Mouse (Mus musculus) ZHBTc4 (cell line): ENCODE measurements around the gene Plekhb2.
A peak's percentile ranks its signal among the peaks of the same experiment; 100 is the strongest.

Experiments used
- DNase-seq: peaks from one replicate; pipeline ENCODE4 v3.0.0-alpha.2; 2011; ENCODE audit warnings: low read depth, low spot score

The Plekhb2 gene

GRCm38 (mm10) chr1:34866815-34867573 is 17.2 kb downstream of the Plekhb2 start:
- peak; percentile 95 for DNase-seq

DNA sequence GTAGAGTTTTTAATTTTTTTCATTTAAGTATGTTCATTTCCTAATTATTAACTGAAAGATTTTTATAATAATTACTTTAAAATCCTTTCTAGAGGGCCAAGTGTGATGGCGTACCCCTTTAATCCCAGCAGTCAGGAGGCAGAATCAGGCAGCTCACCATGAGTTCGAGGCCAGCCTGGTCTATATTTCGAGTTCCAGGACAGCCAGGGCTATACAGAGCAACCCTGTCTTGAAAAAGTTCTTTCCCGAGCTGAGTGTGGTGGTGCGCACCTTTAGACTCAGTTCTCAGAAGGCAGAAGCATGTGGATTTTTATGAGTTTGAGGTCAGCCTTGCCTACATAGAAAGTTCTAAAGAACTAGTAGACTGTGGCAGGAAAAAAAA is 17.8 kb downstream of the Plekhb2 start:
- no peak for DNase-seq

DNA sequence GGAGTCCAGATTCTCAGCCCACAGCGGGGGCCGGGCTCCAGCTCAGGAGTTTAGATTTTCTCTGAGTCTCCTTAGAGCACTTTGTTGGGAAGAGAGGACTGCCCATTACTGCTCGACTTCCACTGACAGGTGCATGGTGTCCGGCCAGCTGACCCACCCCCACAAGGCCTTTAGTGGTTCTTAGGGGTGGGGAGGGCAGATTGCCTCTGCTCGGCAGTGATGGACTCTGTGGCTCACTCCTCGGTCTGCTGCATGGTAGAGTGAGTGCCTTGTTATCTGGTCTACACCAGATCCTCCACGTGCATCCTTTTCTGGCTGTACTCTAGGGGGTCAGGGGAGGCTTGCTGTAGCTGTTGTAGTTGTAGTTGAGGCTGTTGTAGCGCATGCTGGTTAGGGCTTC is 18.6 kb downstream of the Plekhb2 start:
- DNase-seq = no peak

DNA sequence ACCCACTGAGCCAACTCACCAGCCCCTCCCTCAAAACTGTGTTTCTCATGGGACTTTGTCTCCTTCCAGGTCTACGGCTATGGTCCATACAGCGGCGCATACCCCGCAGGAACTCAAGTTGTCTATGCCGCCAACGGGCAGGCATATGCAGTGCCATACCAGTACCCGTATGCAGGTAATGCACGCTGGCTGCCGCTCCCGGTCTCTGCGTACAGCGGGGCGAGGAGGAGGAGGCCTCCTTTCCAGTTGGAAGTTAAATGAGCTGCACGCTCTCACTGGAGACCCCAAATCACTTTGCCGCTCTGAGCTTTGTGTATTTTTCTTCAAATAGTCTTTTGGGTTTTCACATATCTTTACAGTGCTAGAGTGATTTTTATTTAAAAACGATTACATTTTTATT is 19.5 kb downstream of the Plekhb2 start:
- no peak for DNase-seq

- DNase-seq = no peak
These were observed 21.4 kb downstream of the Plekhb2 start for GRCm38 (mm10) chr1:34871170-34871569.

GRCm38 (mm10) chr1:34873551-34873950 is 23.8 kb downstream of the Plekhb2 start:
- DNase-seq = no peak

- no peak for DNase-seq
These were observed 29.8 kb downstream of the Plekhb2 start for GRCm38 (mm10) chr1:34879611-34880010.

GRCm38 (mm10) chr1:34883776-34884175 is 34.0 kb downstream of the Plekhb2 start:
- DNase-seq = peak; percentile 67

- peak; percentile 34 for DNase-seq
These were observed 41.9 kb downstream of the Plekhb2 start for GRCm38 (mm10) chr1:34891559-34892289.

GRCm38 (mm10) chr1:34892466-34892865 is 42.7 kb downstream of the Plekhb2 start:
- DNase-seq = no peak

DNA sequence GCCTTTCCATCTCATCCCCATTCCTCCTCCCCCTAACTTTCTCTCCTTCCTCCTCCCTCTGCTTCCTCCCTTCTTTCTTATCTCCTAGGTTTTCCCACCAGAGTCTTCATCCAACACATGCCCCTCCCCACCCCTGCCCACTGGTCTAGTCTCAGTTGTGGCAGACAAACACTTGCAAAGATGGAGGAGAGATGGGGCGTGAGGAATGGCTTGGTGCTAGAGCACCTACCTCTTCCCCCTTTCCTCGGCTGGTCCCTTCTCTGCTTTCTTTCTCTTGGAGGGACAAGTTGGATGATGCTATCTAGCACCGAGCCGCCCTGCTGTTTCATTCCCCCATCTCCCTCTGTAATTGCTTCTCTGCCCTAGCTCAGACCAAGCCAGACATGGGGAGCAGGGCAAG is 43.6 kb downstream of the Plekhb2 start:
- DNase-seq = no peak

GRCm38 (mm10) chr1:34893831-34894230 is 44.1 kb downstream of the Plekhb2 start:
- DNase-seq = no peak

- no peak for DNase-seq
These were observed 46.3 kb downstream of the Plekhb2 start for GRCm38 (mm10) chr1:34896102-34896501.

DNA sequence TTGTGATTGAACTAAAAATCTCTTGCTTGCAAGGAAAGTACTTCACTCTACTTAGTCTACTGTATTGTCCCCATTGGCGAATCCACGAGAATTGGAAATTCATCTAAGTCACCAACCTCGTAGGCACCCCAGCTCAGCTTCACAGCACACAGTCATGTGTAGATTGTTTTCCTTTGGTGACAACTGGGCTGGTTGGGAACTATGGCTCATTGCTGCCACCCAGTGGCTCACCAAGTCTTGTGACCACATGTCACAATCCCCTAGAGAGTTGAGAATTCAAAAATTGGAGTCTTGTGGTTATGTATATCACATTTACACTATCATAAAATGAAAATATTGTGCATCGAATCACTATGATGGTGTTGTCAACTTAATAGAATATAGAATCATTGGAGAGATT is 47.1 kb downstream of the Plekhb2 start:
- peak; percentile 62 for DNase-seq

DNA sequence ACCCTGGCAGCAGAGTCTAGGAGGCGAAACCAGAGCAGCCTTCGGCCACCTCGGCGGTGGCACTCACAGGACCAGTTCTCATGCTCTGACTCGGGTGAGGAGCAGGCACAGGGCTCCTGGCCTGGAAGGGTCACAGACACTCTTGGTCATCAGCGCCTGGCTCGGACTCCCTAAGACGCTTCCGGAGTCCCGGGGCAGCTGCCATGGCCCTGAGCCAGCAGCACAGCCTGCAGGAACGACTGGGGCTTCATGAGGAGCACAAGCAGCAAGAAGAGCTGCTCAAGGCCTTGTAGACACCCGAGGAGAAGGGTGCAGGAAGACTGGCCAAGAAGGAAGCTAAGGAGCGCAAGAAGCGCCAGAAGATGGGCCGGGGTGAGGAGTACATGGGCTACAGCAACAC is 78.9 kb downstream of the Plekhb2 start:
- no peak for DNase-seq
